Mouse (Mus musculus): Measurements from ENCODE around the gene E2f2.

GRCm38 (mm10) chr4:136224677-136225460, 52.7 kb downstream of the E2f2 start:
- TF ChIP-seq POLR2A (IDR thresholded peaks at IDR 0.05; ENCODE audit: extremely low read depth, insufficient read depth, low read length), result no peak
- no peak for TF ChIP-seq CTCF (IDR thresholded peaks at IDR 0.05; ENCODE audit: extremely low read depth, insufficient read depth, low read length)
